Mouse (Mus musculus) layer of hippocampus, postnatal 14 days (tissue): ENCODE measurements around the gene Efcc1. TPM values are rescaled to one million over a fixed set of nuclear protein-coding genes. Genes with fewer than 3 reads are reported as not detected.

Experiments
- DNase-seq, 2 experiments: peaks; one replicate each; pipeline ENCODE4 v3.0.0; 2021 to 2022; ENCODE audit warnings: low spot score in 2 of 2, mixed read lengths in 1 of 2
- total RNA-seq, 2 experiments: library from RNA; stranded (reverse); gene quantifications; 2 replicates each; pipeline ENCODE4 v1.2.3; 2021

Gene Efcc1
- total RNA-seq, 2 experiments from 2014 or later, result 4.1 to 5.0 TPM

DNA sequence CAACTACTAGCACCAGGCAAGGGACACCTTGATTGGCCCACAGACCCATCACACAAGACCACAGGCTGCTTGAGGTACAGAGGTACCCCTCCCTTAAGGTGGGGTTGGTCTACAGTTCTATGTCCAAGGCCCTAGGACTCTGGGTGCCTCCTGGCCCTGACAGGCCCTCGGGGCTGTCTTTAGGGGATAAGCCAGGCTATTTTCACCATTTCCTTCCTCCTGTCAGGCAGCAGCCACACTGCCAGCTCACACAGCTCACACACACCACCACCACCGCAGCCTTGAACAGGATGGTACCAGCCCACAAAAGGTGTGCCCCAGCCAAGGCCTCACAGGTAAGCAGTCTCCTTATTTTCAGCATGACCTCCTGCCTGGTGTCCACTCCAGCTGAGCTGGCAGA, 47.2 kb downstream of the Efcc1 start, which contains the start of gene Gp9:
Gene Gp9, plus strand, starts transcription at position 231 of the 400 bp plus-strand sequence.
- no peak for DNase-seq

DNA sequence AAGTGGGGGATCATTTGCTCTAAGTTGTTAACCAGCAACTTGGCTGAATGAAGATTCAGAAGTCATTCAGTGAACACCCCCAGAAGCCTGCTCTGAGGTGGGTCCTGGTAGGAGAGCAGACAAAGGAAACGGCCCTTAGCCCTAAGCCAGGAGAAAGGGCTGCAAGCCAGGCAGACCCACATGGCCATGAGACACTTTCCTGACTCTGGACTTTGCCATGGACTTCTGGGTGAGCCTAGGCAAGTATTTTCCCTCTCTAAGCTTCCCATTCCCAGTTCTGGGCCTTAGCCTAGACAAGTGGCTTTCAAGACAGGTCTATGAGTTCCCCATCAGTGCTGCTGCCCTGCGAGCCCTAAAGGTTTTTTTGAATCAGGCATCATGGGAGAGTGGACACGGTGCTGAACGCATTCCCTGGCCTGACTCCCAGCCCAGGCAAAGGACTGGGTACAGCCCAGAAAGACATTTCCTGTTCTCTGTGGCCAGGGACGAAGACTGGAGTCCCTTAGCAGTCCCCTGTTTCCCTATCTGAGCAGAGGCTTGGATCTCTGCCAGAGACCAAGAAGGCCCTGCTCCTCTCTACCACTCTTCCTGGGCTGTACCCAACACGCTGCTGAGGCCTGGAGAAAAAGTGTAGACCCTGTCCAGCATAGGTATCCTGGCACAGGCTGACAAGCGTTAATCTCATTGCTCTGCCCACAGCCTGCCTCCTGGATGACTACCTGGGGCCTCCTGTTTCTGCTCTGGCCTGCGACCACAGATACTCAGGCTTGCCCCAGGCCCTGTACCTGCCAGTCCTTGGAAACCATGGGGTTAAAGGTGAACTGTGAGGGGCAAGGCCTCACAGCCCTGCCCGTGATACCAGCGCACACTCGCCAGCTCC, 47.9 kb downstream of the Efcc1 start:
- no peak for DNase-seq

DNA sequence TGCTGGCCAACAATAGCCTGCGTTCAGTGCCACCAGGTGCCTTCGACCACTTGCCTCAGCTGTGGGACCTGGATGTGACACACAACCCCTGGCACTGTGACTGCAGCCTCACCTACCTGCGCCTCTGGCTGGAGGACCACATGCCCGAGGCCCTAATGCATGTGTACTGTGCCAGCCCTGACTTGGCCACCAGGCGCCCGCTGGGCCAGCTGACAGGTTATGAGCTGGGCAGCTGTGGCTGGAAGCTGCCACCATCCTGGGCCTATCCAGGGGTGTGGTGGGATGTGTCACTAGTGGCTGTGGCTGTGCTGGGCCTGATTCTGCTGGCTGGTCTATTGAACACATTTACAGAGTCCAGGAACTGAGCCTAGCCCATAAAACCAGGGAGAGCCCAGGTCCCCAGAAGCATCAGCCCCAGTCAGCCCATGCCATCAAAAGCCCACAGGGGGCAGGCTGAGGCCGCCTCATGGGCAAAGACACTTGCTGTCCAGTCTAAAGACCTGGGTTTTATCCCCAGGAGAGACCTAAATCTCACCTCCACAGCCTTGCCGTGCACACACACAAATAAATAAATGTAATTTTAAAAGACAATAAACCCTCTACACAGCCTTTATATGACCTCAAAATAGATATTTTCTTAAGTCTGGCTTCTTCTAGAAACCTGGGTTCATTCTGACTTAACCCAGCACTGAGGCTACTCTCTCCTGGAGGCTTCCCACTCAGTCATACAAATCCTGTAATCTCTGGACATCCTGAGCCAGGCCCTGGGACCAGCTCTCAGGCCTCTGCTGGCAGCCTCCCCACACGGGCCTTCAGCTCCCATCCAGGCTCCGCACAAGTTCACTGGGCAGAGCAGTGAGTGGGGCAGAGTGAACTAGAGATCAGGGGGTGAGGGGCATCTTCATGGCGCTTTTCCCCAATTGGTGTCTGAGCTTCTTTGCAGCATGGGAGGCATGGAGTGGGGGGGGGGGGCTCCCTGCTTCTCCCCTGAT, 48.8 kb downstream of the Efcc1 start:
- no peak for DNase-seq

DNA sequence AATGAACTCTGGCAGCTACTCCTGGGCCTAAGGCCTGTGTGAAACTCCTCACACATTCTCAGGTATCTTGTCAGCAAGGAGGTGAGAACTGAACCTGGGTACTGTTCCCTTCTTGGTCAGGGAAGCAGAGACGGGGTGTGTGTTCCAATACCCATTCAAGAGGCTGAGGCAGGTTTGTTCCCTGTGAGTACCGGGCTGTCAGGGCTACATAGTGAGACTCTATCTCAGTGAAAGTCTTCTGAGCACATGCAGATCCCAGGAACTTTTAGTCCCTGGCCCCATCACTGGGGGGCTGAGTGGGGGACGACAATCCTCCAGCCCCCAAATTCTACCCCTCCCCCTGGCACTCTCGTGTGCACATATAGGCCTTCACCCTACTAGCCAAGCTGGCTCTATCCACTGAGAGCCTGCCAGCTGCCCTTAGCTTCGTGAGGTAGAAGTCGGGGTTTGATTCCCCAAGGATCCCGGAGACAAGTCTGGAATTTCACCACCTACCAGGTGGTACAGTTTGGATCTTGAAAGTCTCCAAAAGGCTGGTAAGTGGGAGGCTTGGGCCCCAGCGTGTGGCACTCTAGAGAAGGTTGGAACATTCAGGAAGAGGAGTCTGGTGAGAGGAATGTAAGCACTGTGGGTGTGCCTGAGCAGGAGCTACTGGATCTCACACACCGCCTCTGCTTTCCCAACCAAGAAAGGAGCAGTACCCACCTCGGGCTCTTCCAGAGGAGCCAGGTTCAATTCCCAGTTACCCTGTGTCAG, 50.1 kb downstream of the Efcc1 start:
- DNase-seq, result no peak

DNA sequence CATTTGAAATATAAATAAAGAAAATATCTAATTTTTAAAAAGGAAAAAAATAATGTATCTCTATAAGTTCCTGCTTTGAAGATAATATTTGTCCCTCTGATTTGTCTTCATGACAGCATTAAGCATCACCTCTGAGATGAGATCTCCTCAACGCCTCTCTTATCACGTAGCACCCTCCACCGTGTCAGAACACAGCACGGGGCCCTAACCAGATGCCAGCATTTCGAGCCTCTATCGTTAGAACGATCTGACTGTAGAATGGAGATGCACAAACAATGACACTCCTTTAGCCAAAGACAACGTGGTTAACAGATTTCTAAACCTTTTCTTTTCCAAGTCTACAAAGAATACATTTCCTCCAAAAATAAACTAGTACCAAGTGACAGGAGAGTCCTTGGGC, 53.4 kb downstream of the Efcc1 start:
- DNase-seq, result no peak

DNA sequence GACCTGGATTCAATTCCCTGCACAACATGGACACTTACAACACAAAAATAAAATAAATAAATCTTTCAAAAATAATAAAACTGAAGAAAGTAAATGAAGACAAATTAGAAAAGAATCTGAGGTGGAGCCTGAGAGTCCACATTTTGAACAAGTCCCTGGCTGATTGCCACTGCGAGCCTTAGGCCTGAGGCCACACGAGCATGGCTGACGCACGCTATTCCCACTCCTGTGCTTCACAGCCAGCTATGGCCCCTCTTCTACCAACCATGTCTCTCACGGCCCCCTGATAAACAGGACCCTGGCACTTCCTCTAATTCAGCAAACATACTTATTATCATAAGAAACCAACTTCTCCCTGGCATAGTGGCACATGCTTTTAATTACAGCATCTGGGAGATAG, 56.0 kb downstream of the Efcc1 start:
- no peak for DNase-seq

DNA sequence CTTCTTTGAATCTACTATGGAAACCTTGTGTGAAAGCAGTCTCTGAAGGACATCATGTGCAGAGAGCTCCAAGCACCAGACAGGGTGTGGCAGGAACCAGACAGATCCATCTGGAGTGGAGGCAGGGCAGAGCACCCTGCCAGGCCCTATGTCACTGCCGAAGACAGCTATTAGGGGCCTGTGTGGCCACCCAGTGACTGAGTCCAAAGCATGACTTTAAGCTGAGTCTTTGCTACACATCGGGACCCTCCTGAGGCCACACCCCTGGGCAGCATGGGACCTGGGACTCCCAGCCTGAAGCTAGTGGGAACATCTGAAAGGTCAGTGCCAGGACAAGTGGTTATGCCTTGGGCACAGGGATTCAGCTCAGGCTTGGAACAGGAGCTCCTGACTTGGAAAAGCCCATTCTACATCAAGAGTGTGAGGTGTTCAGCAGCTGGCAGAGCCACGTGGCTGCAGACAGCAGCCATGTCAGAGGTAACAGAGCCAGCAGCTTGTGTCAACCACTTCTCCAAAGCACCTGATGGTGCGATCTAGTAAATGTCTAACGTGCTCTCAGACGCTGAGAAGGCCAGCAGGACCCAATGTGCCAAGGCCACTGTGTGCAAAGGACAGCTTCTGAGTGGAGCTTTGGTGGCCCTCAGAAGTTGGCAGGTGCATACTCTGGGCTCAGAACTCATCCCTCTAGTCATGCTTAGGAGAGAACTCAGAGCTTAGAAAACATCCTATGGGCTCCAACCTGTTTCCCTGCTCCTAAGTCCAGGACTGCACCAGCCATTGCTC, 56.6 kb downstream of the Efcc1 start:
- DNase-seq, result no peak

DNA sequence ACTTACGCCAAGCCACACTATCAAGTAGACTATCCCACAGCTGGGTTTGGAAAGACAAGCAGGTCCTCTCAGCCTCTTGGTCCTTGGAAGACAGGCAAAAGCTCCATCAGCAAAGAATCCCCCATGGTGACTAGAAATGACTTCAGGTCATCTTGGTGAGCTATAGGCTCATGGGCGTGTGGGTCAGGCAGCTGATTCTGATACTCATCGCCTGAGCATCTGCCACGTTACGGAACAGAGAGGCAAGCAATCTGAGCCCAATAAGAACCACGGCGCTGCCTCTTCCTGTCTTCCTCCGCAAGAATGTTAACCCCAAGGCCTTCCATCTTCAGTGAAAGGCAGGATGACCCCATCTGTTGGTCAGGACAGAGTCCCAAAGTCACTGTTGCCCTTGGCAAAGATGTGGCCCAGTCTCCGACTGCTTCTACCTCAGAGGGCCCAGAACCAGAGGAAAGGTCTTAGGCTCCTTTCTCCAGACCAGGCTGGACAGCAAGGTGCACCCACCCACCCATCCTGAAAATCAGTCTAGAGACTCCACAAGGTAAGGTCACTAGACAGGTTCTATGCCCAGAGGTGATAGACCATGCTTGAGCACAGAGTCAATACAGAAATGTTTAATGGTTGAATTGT, 57.7 kb downstream of the Efcc1 start:
- no peak for DNase-seq

DNA sequence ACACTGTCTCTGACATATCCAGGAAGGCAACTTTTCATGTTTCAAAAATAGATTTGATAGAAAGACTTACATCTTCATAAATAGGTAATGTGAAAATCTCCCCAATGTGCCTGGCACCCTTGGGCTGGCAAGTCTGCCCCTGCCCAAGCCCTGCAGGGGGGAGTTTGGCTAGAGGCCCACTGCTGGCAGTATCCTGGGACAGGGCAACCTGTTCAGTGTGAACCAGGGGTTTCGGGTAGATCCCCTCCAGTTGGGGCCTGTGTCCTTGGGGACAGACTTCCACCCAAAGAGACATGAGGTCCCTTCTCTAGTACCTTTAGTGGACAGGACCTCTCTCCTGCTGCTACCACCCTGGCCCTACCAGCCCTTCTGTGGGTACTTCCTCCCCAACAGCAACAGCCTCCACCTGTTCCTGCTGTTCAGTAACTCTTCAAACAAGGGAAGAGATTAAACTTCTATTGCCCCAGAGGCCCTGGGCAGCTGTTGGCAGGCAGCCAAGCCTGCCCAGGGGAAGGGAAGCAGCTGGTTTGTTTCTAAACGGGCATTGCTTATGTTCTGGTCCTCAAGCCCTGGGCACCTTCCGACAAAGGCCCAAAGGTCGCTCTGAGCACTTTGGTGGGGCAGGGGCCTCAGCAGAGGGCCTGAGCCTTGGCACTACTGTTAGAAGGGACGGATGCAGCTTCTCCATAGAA, 58.4 kb downstream of the Efcc1 start:
- no peak for DNase-seq

DNA sequence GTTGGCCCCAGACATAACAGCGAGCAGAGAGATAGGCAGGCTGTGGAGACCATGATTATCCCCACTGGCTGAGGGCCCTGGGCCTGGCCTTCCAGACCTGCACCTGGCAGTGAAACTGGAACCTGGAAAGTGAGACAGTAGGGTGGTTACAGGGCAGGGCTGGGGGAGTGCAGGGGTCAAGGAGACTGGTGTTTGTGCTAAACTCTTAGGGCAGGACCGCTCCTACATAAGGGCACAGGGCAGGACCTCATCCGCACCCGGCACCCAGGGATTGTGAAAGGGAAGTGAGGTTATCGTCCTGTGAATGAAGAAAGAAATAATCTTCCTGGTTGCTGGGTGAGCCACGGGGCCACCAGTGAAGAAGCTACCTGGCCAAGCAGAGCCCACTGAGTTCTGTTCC, 59.1 kb downstream of the Efcc1 start:
- DNase-seq, result no peak

DNA sequence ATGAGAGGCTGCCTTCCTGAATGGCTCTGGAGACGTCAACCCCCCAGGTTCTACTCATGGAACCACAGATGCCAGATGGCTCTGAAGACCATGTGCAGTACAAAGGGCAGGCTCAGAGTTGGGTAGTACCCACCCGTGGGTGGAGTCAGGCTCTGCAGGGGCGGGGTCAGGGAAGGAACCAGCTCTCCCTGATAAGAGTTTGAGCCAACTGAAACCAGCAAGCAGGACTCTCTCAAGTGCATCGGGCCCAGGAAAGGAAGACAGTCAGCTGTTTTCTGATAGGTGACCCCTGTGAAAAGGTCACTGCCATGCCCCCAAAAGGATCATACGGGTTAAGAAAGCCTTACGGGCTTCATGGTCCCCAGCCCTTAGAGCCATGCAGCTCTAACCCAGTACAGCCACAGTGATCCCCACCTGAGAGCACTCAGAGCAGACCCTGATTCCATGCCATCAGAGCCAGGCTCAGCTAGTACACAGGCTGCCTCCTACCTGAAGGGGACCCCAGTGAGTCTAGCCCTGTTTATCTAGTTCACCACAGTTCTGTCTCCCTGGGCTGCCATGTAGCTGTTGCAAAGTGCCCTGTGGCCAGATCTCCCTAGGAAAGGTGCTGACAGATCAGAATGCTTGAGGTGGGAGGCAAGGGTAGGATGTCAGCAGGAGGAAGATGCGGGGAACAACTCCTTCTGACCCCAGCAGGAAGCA, 60.3 kb downstream of the Efcc1 start:
- no peak for DNase-seq

DNA sequence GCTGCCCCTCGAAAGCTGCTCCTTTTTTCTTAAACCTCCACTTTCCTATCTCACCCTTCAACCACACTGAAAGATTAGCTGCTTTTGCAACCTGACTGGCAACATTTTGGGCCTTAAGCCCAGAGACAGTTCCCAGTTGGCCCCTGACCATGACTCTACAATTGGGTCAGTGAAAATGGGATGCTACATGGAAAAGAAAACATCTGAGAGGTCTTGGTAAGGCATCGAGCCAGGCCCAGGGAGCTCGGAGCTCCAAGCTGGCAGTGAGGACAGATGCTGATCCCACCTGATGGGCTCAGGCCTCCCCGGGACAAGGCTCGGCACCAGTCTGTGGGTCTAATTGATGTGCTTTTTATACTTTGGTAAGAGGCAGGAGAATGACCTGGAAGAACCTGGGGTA, 61.2 kb downstream of the Efcc1 start:
- no peak for DNase-seq

DNA sequence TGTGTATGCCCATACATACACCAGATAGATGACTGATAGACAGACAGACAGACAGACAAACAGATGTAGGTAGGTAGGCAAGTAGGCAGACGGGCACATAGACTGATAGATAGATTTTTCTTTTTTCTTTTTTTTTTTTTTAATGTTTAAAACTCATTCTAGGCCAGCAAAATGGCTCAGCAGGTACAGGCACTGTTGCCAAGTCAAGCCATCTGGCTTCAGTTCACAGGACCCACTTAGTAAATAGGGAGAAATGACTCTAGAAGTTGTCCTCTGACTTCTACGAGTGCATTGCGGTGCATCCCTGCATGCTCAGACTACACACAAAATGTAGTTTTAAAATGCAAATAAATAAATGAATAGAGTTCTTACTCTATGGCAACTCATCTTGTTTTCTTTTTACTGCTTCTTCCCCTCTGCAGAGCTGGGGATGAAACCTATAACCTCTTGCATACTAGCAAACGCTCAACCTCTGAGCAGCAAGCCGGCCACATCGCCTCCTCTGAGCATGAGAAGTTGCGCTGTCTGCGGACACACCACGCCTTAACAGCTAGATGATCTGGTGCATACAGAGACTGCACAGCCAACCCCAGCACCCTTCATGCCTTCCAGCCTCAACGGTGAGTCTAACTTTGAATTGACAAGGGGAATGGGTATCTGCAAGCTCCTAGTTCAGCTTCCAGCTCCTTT, 63.3 kb downstream of the Efcc1 start:
- DNase-seq, result no peak

DNA sequence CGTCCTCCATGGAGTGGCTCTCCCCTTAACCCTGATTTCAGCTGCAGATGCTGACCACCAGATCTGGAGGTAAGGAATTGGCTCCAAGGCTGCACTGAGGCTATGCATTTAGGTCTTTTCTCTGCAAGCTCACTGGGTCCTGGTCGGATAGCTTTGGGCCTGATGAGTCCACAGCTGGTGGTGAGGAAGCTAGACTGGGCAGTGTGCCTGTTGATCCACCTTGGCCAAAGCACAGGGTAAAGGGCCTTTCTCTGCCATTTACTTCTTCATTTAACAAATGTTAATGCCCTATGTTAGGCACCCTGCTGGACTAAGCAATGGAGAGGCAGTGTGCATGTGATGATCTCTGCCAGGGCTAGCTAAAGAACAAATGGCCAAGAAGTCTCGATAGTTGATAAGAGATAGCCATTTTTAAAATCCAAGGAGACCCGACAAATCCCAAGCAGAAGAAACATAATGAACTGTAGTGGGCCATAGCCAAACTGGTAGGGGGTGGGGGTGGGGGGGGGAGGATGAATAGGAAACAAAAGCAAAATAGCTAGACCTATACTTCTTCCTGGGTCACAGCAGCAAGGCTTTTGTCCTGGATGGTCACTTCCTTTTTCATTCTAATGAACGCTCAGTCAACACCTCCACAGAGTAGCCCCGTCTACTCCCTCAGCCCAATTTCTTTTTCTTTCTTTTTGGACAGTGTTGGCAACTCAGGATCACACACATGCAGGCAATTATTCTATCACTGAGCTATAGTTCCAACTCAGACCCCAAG, 64.9 kb downstream of the Efcc1 start:
- no peak for DNase-seq

DNA sequence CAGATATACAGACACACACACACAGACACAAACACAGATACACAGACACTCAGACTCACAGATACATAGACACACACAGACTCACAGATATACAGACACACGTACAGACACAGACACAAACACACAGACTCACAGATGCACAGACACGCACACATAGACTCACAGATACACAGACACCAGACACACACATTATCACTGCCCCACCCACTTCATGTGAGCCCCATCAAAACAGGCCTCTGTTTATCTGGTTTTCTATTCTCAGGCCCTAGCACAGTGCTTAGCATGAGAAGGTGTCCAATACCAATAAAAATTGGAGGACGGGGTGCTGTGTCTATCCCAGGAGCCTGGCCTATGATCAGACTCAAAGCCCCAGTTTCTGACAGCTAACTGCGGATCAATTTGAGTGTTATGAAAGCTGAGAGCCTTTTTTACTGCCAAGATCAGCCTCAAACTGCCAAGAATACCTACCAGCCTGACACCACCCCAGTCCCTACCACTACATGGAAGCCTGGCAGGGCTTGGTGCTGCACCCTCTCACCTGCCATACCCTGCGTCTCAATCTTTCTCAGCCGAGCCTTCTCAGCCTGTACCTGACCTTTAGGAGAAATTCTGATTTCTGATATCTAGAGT, 65.7 kb downstream of the Efcc1 start:
- no peak for DNase-seq

DNA sequence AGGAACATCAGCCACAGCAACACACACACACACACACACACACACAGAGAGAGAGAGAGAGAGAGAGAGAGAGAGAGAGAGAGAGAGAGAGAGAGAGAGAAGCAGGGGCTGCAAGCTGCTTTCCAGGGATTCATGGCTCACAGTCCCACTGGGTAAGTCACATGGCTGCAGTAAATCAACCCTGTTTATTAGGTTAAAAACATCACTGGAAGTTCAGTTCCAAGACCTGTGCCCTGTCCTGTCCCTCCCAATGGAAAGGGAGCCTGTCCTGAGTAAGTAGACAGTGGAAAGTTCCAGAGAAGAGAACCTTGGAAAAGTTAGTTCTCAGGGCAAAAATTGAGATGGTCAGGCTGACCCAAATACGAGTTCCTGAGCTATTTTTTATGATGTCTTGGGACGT, 66.7 kb downstream of the Efcc1 start:
- DNase-seq, result no peak

DNA sequence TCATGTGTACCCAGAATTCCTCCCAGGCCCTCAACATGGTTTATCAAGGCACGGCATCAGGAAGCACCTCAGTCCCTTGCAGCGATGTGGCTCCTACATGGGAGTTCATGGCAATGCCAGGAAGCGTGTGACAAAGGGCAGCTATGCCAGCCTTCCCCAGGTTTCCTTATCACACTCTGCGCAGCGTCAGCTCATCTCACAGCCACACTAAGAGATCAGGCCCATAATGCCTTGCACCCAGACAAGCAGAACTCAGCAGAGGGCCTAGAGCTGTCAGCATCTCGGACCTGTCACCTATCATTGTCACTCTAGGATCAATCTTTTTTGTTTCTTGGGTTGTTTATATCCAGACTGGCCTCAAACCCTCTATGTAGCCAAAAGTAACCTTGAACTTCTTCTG, 68.9 kb downstream of the Efcc1 start:
- no peak for DNase-seq
